Mouse (Mus musculus): Measurements from ENCODE around the gene Prss22. TPM values are rescaled to one million over a fixed set of nuclear protein-coding genes. Genes with fewer than 3 reads are reported as not detected.

Prss22 gene
- total and polyA plus RNA-seq, 2 experiments = not detected

DNA sequence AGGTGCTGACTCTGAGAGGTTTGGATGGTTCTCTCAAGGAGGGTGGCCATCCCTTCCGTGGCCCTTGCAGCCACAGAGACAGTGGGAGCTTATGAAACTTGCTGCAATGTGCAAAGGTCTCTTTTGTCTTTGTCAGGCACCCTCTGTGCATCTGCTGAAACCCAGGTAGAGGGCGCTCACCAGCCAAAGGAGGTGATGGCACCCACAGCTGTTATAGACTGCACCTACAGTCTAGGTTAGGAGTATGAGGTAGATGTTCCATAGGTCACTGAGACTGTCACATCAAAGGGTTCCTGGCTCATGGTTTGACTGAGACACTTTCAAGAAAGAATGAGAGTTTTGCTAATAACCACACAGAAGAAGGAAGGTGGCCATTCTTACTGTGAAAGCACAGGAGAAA is 29.1 kb downstream of the Prss22 start:
- Histone ChIP-seq H3K4me3 (ENCODE audit: insufficient read depth, low read depth, low read length) (no peak overlapping the region), H3K9ac (ENCODE audit: low read depth, low read length) (no peak overlapping the region), H3K27me3 (ENCODE audit: control insufficient read depth, insufficient read depth, low read length) (no peaks in the 10 kb centered on the region), H3K36me3 (ENCODE audit: control insufficient read depth, insufficient read depth, low read length) (no peaks in the 10 kb centered on the region), H3K79me2 (ENCODE audit: control insufficient read depth, insufficient read depth, low read length) (no peaks in the 10 kb centered on the region), H3K27ac (replicated peaks; ENCODE audit: insufficient read depth, low read depth, low read length) (no peak overlapping the region), H3K4me1 (ENCODE audit: control insufficient read depth, insufficient read depth, low read length) (no peaks in the 10 kb centered on the region)
- 55% methylated on average over 2 of the region's 2 CpGs for WGBS
- no peak for DNase-seq (ENCODE audit: extremely low read depth, low read depth, low spot score)
- no peak for TF ChIP-seq CTCF (IDR thresholded peaks at IDR 0.05; ENCODE audit: low read depth, low read length)
- TF ChIP-seq POLR2A (IDR thresholded peaks at IDR 0.05; ENCODE audit: extremely low read depth, insufficient read depth, low read length) = no peak

DNA sequence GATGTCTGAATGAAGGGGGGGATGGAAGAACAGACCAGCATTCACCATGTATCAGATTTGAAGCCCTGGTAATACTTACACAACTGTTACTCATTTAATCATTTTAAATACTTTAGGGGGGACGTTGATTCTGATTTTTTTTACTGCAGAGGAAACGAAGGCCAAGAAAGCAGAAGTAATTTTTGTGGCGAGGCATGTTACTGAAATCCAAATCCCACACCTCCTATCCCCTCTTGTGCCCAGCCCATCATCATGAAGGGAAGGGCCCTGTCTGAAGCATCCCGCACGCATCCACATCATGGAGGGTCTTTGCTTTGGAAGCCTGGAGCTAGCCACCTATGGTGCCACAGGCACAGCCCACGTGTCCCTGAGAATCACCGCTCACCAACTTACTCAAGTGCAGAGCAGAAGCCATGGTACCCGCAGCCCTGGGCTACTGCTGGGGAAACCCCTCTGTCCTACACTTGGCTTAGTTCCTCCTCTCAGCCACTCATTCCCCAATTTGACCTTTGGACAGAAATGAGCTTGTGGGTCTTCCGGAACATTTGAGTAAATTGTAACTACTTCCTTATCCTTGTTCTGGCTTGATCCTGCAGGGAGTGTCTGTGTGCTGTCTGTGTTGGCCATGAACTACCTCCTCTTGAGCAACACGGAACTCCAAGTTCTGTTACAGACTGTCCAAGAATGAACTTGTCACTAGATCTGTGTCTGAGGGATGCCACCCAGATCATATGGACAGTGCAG is 31.1 kb downstream of the Prss22 start:
- peak; percentile 56 for DNase-seq (ENCODE audit: extremely low read depth, low read depth, low spot score)
- Histone ChIP-seq H3K9ac (ENCODE audit: low read depth, low read length) (no peak overlapping the region), H3K4me1 (ENCODE audit: control insufficient read depth, insufficient read depth, low read length) (no peaks in the 10 kb centered on the region), H3K4me3 (ENCODE audit: insufficient read depth, low read depth, low read length) (no peak overlapping the region), H3K36me3 (ENCODE audit: control insufficient read depth, insufficient read depth, low read length) (no peaks in the 10 kb centered on the region), H3K27ac (replicated peaks; ENCODE audit: insufficient read depth, low read depth, low read length) (no peak overlapping the region), H3K79me2 (ENCODE audit: control insufficient read depth, insufficient read depth, low read length) (no peaks in the 10 kb centered on the region), H3K27me3 (ENCODE audit: control insufficient read depth, insufficient read depth, low read length) (no peaks in the 10 kb centered on the region)
- no peak for TF ChIP-seq POLR2A (IDR thresholded peaks at IDR 0.05; ENCODE audit: extremely low read depth, insufficient read depth, low read length)
- no peak for TF ChIP-seq CTCF (IDR thresholded peaks at IDR 0.05; ENCODE audit: low read depth, low read length)
- WGBS = 75% methylated on average over 10 of the region's 10 CpGs

DNA sequence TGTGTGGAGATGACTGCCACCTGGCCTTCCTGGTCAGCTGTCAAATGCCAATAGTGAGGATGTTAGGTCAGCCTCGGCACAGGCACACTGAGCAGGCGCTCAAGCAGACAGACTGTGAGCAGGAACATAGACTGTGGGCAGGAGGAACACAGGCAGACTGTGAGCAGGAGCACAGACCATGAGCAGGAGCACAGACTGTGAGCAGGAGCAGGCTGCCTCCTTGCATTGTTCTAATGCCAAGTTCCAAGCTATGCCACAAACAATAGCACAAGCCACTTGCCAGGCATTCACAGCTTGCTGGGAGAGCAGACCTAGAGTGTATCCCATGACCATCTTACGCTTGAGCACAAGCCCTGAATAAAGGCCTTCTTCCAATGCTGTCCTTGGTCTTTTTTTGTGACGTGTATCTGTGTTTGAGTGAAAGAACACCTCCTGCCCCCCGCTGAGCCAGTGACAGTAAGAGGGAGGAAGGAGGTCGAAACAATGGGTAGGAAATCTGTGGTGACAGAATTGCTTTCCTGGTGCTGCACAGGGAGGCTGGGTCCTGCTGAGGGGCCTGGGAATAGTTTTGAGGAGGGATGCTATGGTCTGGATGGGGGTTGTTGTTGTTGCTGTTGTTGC is 32.0 kb downstream of the Prss22 start:
- WGBS = 69% methylated on average over 6 of the region's 6 CpGs
- Histone ChIP-seq H3K4me3 (ENCODE audit: insufficient read depth, low read depth, low read length) (no peak overlapping the region), H3K79me2 (ENCODE audit: control insufficient read depth, insufficient read depth, low read length) (no peaks in the 10 kb centered on the region), H3K9ac (ENCODE audit: low read depth, low read length) (no peak overlapping the region), H3K27me3 (ENCODE audit: control insufficient read depth, insufficient read depth, low read length) (no peaks in the 10 kb centered on the region), H3K4me1 (ENCODE audit: control insufficient read depth, insufficient read depth, low read length) (no peaks in the 10 kb centered on the region), H3K27ac (replicated peaks; ENCODE audit: insufficient read depth, low read depth, low read length) (no peak overlapping the region), H3K36me3 (ENCODE audit: control insufficient read depth, insufficient read depth, low read length) (no peaks in the 10 kb centered on the region)
- no peak for DNase-seq (ENCODE audit: extremely low read depth, low read depth, low spot score)
- TF ChIP-seq POLR2A (IDR thresholded peaks at IDR 0.05; ENCODE audit: extremely low read depth, insufficient read depth, low read length) (no peak), CTCF (IDR thresholded peaks at IDR 0.05; ENCODE audit: low read depth, low read length) (no peak)

DNA sequence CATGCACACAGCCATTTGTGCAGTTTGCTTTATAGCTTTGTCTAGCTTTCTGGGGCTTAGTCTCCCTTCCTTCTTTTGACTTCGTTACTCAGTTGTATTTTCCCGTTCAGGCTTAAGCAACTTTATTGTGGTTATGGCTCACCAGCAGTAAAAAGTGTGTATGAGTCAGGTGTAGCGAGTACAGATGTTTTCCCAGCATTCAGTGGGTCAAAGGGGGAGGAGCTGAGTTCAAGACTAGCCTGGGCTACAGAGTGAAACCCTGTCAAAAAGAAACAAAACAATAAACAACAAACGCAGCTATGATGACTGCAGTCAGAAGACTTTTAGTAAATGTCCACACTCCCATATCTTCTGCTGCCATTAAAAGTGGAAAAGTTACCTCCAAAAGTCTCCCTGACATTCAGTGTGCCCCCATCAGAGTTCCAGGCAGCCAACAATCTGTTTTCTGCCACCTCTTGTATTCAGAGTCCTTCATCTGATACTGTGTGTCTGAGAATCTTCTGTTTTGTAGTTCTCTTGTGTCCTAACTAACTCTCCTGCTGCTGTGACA is 36.3 kb downstream of the Prss22 start:
- H3K4me3 ChIP-seq (ENCODE audit: insufficient read depth, low read depth, low read length) = no peak overlapping the region
- no peak overlapping the region for H3K9ac ChIP-seq (ENCODE audit: low read depth, low read length)
- no peaks in the 10 kb centered on the region for H3K4me1 ChIP-seq (ENCODE audit: control insufficient read depth, insufficient read depth, low read length)
- no peak overlapping the region for H3K27ac ChIP-seq (replicated peaks; ENCODE audit: insufficient read depth, low read depth, low read length)
- no peaks in the 10 kb centered on the region for H3K27me3 ChIP-seq (ENCODE audit: control insufficient read depth, insufficient read depth, low read length)
- TF ChIP-seq POLR2A (IDR thresholded peaks at IDR 0.05; ENCODE audit: extremely low read depth, insufficient read depth, low read length) (no peak), CTCF (IDR thresholded peaks at IDR 0.05; ENCODE audit: low read depth, low read length) (no peak)
- H3K36me3 ChIP-seq (ENCODE audit: control insufficient read depth, insufficient read depth, low read length) = no peaks in the 10 kb centered on the region
- no peak for DNase-seq (ENCODE audit: extremely low read depth, low read depth, low spot score)
- 76% methylated on average over 4 of the region's 4 CpGs for WGBS
- no peaks in the 10 kb centered on the region for H3K79me2 ChIP-seq (ENCODE audit: control insufficient read depth, insufficient read depth, low read length)

DNA sequence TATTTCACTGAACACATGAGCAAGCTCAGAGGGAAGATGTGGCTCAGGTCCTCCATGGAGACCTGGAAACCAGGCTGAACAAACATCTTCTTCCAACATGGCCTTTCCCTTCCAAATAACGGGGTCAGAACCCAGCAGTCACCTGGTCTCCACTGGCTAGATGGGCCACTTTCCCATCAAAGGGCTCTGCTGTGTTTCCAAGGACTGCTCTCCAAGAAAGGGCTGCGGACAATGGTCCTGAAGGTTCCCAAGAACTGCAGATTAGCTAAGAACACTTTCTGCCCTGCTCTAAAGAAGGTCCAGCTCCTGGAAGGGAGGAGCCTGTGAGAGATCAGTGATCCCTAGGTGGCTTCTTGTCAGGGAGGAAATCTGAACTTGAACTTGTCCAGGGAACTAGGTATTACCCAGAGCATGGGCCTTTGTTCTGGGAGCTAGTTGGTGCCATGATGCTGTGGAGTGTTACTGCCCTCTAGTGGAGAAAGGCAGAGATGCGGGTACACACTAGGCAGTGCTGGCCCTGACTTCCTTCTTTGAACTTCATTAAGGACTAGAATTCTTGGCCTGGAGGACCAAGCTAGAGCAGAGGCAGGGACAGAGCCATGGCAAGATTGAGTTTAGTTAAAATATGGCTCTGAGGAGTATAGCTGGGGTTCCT is 37.7 kb downstream of the Prss22 start:
- H3K9ac ChIP-seq (ENCODE audit: low read depth, low read length) = no peak overlapping the region
- peak; percentile 55 for DNase-seq (ENCODE audit: extremely low read depth, low read depth, low spot score)
- no peak overlapping the region for H3K27ac ChIP-seq (replicated peaks; ENCODE audit: insufficient read depth, low read depth, low read length)
- no peaks in the 10 kb centered on the region for H3K27me3 ChIP-seq (ENCODE audit: control insufficient read depth, insufficient read depth, low read length)
- WGBS = 39% methylated on average over 3 of the region's 3 CpGs
- no peak overlapping the region for H3K4me3 ChIP-seq (ENCODE audit: insufficient read depth, low read depth, low read length)
- H3K79me2 ChIP-seq (ENCODE audit: control insufficient read depth, insufficient read depth, low read length) = no peaks in the 10 kb centered on the region
- H3K4me1 ChIP-seq (ENCODE audit: control insufficient read depth, insufficient read depth, low read length) = no peaks in the 10 kb centered on the region
- peak; percentile 86 for TF ChIP-seq CTCF (IDR thresholded peaks at IDR 0.05; ENCODE audit: low read depth, low read length)
- no peak for TF ChIP-seq POLR2A (IDR thresholded peaks at IDR 0.05; ENCODE audit: extremely low read depth, insufficient read depth, low read length)
- H3K36me3 ChIP-seq (ENCODE audit: control insufficient read depth, insufficient read depth, low read length) = no peaks in the 10 kb centered on the region

Measured in liver, adult 2 months (tissue).